Mouse (Mus musculus): ENCODE results near the gene Zdhhc6. TPM values are rescaled to one million over a fixed set of nuclear protein-coding genes. Genes with fewer than 3 reads are reported as not detected.

The Zdhhc6 gene
- polyA plus RNA-seq, 1 experiment from 2014 or later: 39.8 TPM

DNA sequence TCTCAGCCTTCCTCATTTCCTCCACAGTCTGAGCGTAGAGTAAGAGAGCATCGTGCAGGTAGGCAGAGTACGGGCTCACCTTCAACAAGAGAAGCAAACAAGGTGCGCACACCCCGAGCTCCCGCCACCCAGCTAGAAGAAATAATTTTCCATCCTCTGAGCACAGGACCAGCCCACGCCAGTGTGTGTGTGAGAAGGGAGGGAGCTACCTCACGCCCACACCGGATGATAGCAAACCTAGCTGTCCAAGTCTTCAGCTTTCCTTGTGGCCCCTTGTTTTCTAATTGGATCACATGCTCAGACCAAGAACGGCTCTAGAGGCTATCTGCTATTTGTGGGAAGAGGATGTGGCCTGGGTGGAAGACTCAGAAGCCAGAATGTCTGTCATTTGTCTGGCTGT is 84.8 kb downstream of the Zdhhc6 start:
- Histone ChIP-seq H3K27ac (ENCODE audit: low read depth, low read length) (peak overlapping the region; percentile 66), H3K4me1 (replicated peaks; ENCODE audit: control insufficient read depth, insufficient read depth, low read length) (no peaks in the 10 kb centered on the region), H3K9me3 (ENCODE audit: control insufficient read depth) (no peaks in the 10 kb centered on the region), H3K4me3 (ENCODE audit: low read depth, low read length) (no peak overlapping the region), H3K27me3 (replicated peaks; ENCODE audit: control insufficient read depth, insufficient read depth, low read length) (no peaks in the 10 kb centered on the region), H3K36me3 (ENCODE audit: control insufficient read depth, insufficient read depth) (no peaks in the 10 kb centered on the region), H3K9ac (ENCODE audit: low read depth, low read length) (no peak overlapping the region), H3K4me2 (replicated peaks; ENCODE audit: low read depth) (no peak overlapping the region)
- 60% methylated on average over 10 of the region's 10 CpGs for WGBS
- TF ChIP-seq CTCF (IDR thresholded peaks at IDR 0.05; ENCODE audit: low read depth): no peak
- no peak for ATAC-seq

DNA sequence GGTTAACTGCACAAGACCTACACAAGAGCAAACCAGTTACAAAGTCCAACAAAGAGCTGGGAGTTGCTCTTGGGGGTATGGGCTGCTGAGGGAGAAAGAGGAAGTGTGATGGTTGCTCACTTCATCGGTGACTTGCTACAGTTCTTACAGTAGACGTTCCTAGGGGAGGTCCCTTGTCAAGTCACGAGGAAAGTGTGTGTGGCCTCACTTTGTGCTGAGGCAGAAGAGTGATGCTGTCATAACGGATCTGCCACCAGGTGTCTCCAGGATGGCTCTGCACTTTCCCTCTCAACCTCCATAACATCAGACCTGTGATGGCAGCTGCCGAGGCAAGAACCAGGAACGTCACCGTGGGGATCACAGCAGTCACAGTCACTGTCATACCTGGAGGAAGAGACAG is 88.7 kb downstream of the Zdhhc6 start:
- Histone ChIP-seq H3K4me1 (replicated peaks; ENCODE audit: control insufficient read depth, insufficient read depth, low read length) (no peaks in the 10 kb centered on the region), H3K4me3 (ENCODE audit: low read depth, low read length) (no peak overlapping the region), H3K9me3 (ENCODE audit: control insufficient read depth) (no peaks in the 10 kb centered on the region), H3K27me3 (replicated peaks; ENCODE audit: control insufficient read depth, insufficient read depth, low read length) (no peaks in the 10 kb centered on the region), H3K4me2 (replicated peaks; ENCODE audit: low read depth) (no peak overlapping the region), H3K9ac (ENCODE audit: low read depth, low read length) (no peak overlapping the region), H3K36me3 (ENCODE audit: control insufficient read depth, insufficient read depth) (no peaks in the 10 kb centered on the region), H3K27ac (ENCODE audit: low read depth, low read length) (no peak overlapping the region)
- 80% methylated on average over 7 of the region's 7 CpGs for WGBS
- no peak for ATAC-seq
- TF ChIP-seq CTCF (IDR thresholded peaks at IDR 0.05; ENCODE audit: low read depth): peak; percentile 53

DNA sequence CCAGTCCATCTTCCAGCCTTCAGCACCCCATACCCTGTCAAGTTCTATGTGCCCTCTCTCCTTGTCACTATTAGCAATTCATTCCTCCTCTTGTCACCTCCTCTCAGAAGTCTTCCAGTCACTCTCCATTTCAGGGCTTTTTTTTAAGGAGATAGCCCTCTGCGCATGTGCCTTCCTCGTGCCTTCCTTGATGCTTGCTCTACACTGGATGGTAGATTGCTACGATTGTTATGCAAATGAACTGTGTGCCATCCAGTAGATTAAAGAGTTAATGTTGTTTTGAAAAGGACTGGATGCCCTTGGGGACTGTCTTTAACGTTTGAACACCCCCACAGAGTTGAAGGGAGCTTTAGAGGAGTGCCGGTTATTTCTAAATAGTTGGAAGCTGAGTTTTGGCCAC is 89.2 kb downstream of the Zdhhc6 start:
- no peaks in the 10 kb centered on the region for H3K4me1 ChIP-seq (replicated peaks; ENCODE audit: control insufficient read depth, insufficient read depth, low read length)
- no peaks in the 10 kb centered on the region for H3K9me3 ChIP-seq (ENCODE audit: control insufficient read depth)
- no peak overlapping the region for H3K27ac ChIP-seq (ENCODE audit: low read depth, low read length)
- no peak overlapping the region for H3K9ac ChIP-seq (ENCODE audit: low read depth, low read length)
- no peak overlapping the region for H3K4me2 ChIP-seq (replicated peaks; ENCODE audit: low read depth)
- no peak for ATAC-seq
- TF ChIP-seq CTCF (IDR thresholded peaks at IDR 0.05; ENCODE audit: low read depth): no peak
- no peak overlapping the region for H3K4me3 ChIP-seq (ENCODE audit: low read depth, low read length)
- H3K36me3 ChIP-seq (ENCODE audit: control insufficient read depth, insufficient read depth): no peaks in the 10 kb centered on the region
- 79% methylated on average over 5 of the region's 5 CpGs for WGBS
- H3K27me3 ChIP-seq (replicated peaks; ENCODE audit: control insufficient read depth, insufficient read depth, low read length): no peaks in the 10 kb centered on the region

DNA sequence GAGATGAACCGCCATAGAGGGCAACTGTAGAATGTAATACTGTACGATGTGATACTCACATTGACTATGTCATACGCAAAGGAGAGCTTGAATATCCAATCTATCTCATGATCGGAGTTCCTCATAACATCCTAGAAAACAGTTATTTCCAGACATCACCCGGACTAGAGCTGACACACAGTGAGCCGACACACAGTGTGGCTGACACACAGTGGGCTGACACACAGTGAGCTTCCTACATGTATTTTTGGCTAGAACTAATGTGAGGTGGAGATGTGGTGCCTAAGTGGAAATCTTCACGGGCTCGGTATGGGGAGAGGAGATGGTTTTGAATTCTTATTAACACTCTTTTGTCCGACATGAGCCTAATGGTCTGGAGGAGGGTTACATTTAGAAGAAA is 93.6 kb downstream of the Zdhhc6 start:
- Histone ChIP-seq H3K9me3 (ENCODE audit: control insufficient read depth) (no peaks in the 10 kb centered on the region), H3K27ac (ENCODE audit: low read depth, low read length) (no peak overlapping the region), H3K4me3 (ENCODE audit: low read depth, low read length) (no peak overlapping the region), H3K4me2 (replicated peaks; ENCODE audit: low read depth) (no peak overlapping the region), H3K36me3 (ENCODE audit: control insufficient read depth, insufficient read depth) (no peaks in the 10 kb centered on the region), H3K27me3 (replicated peaks; ENCODE audit: control insufficient read depth, insufficient read depth, low read length) (no peaks in the 10 kb centered on the region), H3K4me1 (replicated peaks; ENCODE audit: control insufficient read depth, insufficient read depth, low read length) (no peaks in the 10 kb centered on the region), H3K9ac (ENCODE audit: low read depth, low read length) (no peak overlapping the region)
- WGBS: 91% methylated on average over 9 of the region's 9 CpGs
- TF ChIP-seq CTCF (IDR thresholded peaks at IDR 0.05; ENCODE audit: low read depth): no peak
- no peak for ATAC-seq

Other genes with a start within 250 kb of the Zdhhc6 start
- gene Gpam, start 188.8 kb downstream of the Zdhhc6 start, polyA plus RNA-seq (2015; fragmentation: Nextera tagmentation; extraction: Ambion mirVana): 6.3 and 6.6 TPM in 2 replicates
- not detected in 2 replicates for gene Tectb, start 135.3 kb downstream of the Zdhhc6 start, polyA plus RNA-seq (2015; fragmentation: Nextera tagmentation; extraction: Ambion mirVana)
- gene Gucy2g, start 74.8 kb downstream of the Zdhhc6 start, polyA plus RNA-seq (2015; fragmentation: Nextera tagmentation; extraction: Ambion mirVana): 0.12 and 0.17 TPM in 2 replicates
- gene Acsl5, start 64.1 kb downstream of the Zdhhc6 start, polyA plus RNA-seq (2015; fragmentation: Nextera tagmentation; extraction: Ambion mirVana): 1,862 and 1,917 TPM in 2 replicates
- 21.3 and 23.2 TPM in 2 replicates for gene Vti1a, start 263 bp upstream of the Zdhhc6 start, polyA plus RNA-seq (2015; fragmentation: Nextera tagmentation; extraction: Ambion mirVana)